Comparison of ENCODE assay signal across 23 mouse cellular contexts in the genomic region with DNA sequence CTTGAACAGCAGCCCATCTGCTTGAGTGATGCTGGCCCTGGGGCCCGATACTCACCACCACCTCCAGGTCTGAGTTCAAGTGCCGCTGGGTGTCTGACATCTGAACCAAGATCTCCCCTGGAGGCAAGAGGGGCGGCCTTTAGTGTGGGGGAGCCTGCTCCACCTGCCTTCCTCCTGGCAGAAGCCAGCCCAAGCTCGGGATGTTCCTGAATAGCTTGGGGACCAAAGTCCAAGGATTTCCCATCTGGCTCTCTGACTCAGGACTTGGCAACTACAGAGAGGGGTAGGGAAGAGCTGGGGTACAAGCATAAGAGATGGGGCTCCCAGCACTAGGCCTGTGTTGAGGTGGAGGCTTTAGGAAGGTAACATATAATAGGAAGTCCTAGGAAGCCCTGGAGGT. TPM values are rescaled to one million over a fixed set of nuclear protein-coding genes. Genes with fewer than 3 reads are reported as not detected.
DNase-seq lines count a peak whose midpoint lies in the region; ATAC-seq and TF ChIP-seq lines count a peak whose summit lies in the region.
"Had no signal": no experiment of that assay in that cellular context is flagged by ENCODE, and none has a peak within 500 bp of the region (broad histone marks: within the 10 kb centered on the region; RNA-seq: fewer than 3 reads in every experiment).

No protein-coding gene starts in this region.

- H3K9ac ChIP-seq in embryonic facial prominence, embryonic 13.5 days, result 0 out of 2 replicates have a peak overlapping the region, but pooled peaks have one; percentile 0
- 0 out of 2 replicates have a peak overlapping the region, but pooled peaks have one; percentile 16 for H3K9ac ChIP-seq in liver, embryonic 16.5 days (ENCODE audit: low read depth, low read length)
- no peak overlapping the region for H3K9ac ChIP-seq in liver, embryonic 12.5 days
- H3K9ac ChIP-seq: hindbrain, embryonic 14.5 days; limb, embryonic 13.5 days; liver, embryonic 15.5 days; midbrain, embryonic 15.5 days; neural tube, embryonic 12.5 days had no signal

- TF ChIP-seq POLR2A in small intestine, adult 2 months (IDR thresholded peaks at IDR 0.05; ENCODE audit: low read depth, low read length), result peak; percentile 81

- 74% methylated on average over 4 of the region's 4 CpGs for WGBS in embryonic facial prominence, embryonic 13.5 days
- WGBS in embryonic facial prominence, embryonic 10.5 days, result 86% methylated on average over 4 of the region's 4 CpGs
- 77% methylated on average over 4 of the region's 4 CpGs for WGBS in liver, embryonic 16.5 days (ENCODE audit: insufficient replicate concordance)
- WGBS in liver, embryonic 12.5 days (ENCODE audit: insufficient replicate concordance), result 73% methylated on average over 4 of the region's 4 CpGs
- WGBS in small intestine, adult 2 months, result 41% methylated on average over 4 of the region's 4 CpGs

- peaks cover 16% of the 10 kb centered on the region; the same call in 1 of the 2 replicates for H3K36me3 ChIP-seq in embryonic facial prominence, embryonic 13.5 days
- H3K36me3 ChIP-seq in embryonic facial prominence, embryonic 10.5 days (replicated peaks), result peaks cover 27% of the 10 kb centered on the region
- no peaks in the 10 kb centered on the region for H3K36me3 ChIP-seq in liver, embryonic 16.5 days (ENCODE audit: control insufficient read depth, insufficient read depth)
- peaks cover 27% of the 10 kb centered on the region for H3K36me3 ChIP-seq in liver, embryonic 12.5 days
- peaks cover 29% of the 10 kb centered on the region for H3K36me3 ChIP-seq in small intestine, adult 2 months (ENCODE audit: control insufficient read depth, insufficient read depth, low read length)
- H3K36me3 ChIP-seq: midbrain, embryonic 15.5 days had no signal

- ATAC-seq in embryonic facial prominence, embryonic 13.5 days (ENCODE audit: insufficient number of reproducible peaks, insufficient read depth, low FRiP score, low TSS enrichment, low read depth), result no peak
- ATAC-seq in liver, embryonic 16.5 days (ENCODE audit: low read depth), result no peak
- ATAC-seq in liver, embryonic 12.5 days, result no peak
- ATAC-seq in activated CD4-positive, CD25-positive, alpha-beta regulatory T cell, adult 4 months, result no peak
- ATAC-seq: lung, postnatal 0 days; midbrain, embryonic 15.5 days had no signal

- H3K9me3 ChIP-seq in embryonic facial prominence, embryonic 13.5 days, result no peaks in the 10 kb centered on the region
- H3K9me3 ChIP-seq in embryonic facial prominence, embryonic 10.5 days, result no peaks in the 10 kb centered on the region
- no peaks in the 10 kb centered on the region for H3K9me3 ChIP-seq in liver, embryonic 16.5 days (replicated peaks; ENCODE audit: control insufficient read depth, low read length)
- H3K9me3 ChIP-seq in liver, embryonic 12.5 days (replicated peaks), result no peaks in the 10 kb centered on the region
- H3K9me3 ChIP-seq: limb, embryonic 13.5 days; liver, embryonic 15.5 days; midbrain, embryonic 15.5 days; neural tube, embryonic 12.5 days had no signal

- H3K4me1 ChIP-seq in embryonic facial prominence, embryonic 13.5 days, result peaks cover 12% of the 10 kb centered on the region
- peaks cover 19% of the 10 kb centered on the region for H3K4me1 ChIP-seq in embryonic facial prominence, embryonic 10.5 days
- H3K4me1 ChIP-seq in liver, embryonic 16.5 days (ENCODE audit: control insufficient read depth, low read depth, low read length), result peaks cover 12% of the 10 kb centered on the region
- peaks cover 26% of the 10 kb centered on the region for H3K4me1 ChIP-seq in liver, embryonic 12.5 days
- peaks cover 29% of the 10 kb centered on the region for H3K4me1 ChIP-seq in small intestine, adult 2 months (ENCODE audit: control insufficient read depth, insufficient read depth, insufficient read length, low read length)
- H3K4me1 ChIP-seq: limb, embryonic 13.5 days; midbrain, embryonic 15.5 days; neural tube, embryonic 12.5 days had no signal

- no peak overlapping the region for H3K4me2 ChIP-seq in embryonic facial prominence, embryonic 13.5 days
- no peak overlapping the region for H3K4me2 ChIP-seq in liver, embryonic 16.5 days (ENCODE audit: low read depth, low read length)
- no peak overlapping the region for H3K4me2 ChIP-seq in liver, embryonic 12.5 days
- H3K4me2 ChIP-seq: hindbrain, embryonic 14.5 days; limb, embryonic 13.5 days; liver, embryonic 15.5 days; midbrain, embryonic 15.5 days; neural tube, embryonic 12.5 days had no signal

- no peak overlapping the region for H3K27ac ChIP-seq in embryonic facial prominence, embryonic 13.5 days
- H3K27ac ChIP-seq in embryonic facial prominence, embryonic 10.5 days (replicated peaks), result no peak overlapping the region
- H3K27ac ChIP-seq in liver, embryonic 16.5 days (ENCODE audit: low read length), result no peak overlapping the region
- no peak overlapping the region for H3K27ac ChIP-seq in liver, embryonic 12.5 days
- H3K27ac ChIP-seq in small intestine, adult 2 months (ENCODE audit: insufficient read depth, low read depth, low read length), result peak overlapping the region; percentile 93
- H3K27ac ChIP-seq: hindbrain, embryonic 14.5 days; limb, embryonic 13.5 days; liver, embryonic 15.5 days; macrophage; midbrain, embryonic 15.5 days; neural tube, embryonic 12.5 days had no signal

- TF ChIP-seq CTCF in small intestine, adult 2 months (IDR thresholded peaks at IDR 0.05; ENCODE audit: extremely low read depth, insufficient read length, insufficient replicate concordance, low read depth, low read length), result no peak

- no peak overlapping the region for H3K4me3 ChIP-seq in embryonic facial prominence, embryonic 13.5 days
- no peak overlapping the region for H3K4me3 ChIP-seq in embryonic facial prominence, embryonic 10.5 days
- H3K4me3 ChIP-seq in liver, embryonic 16.5 days (ENCODE audit: low read depth, low read length), result no peak overlapping the region
- H3K4me3 ChIP-seq in liver, embryonic 12.5 days, result no peak overlapping the region
- H3K4me3 ChIP-seq in small intestine, adult 2 months (ENCODE audit: low read depth, low read length), result peak overlapping the region; percentile 83
- H3K4me3 ChIP-seq: limb, embryonic 13.5 days; liver, embryonic 15.5 days; midbrain, embryonic 15.5 days; neural tube, embryonic 12.5 days had no signal

- H3K27me3 ChIP-seq in embryonic facial prominence, embryonic 13.5 days, result no peaks in the 10 kb centered on the region
- no peaks in the 10 kb centered on the region for H3K27me3 ChIP-seq in embryonic facial prominence, embryonic 10.5 days (replicated peaks; ENCODE audit: low read depth, poor library complexity, severe bottlenecking)
- no peaks in the 10 kb centered on the region for H3K27me3 ChIP-seq in liver, embryonic 16.5 days (ENCODE audit: control insufficient read depth, insufficient read depth, low read depth, low read length)
- H3K27me3 ChIP-seq in liver, embryonic 12.5 days (replicated peaks), result no peaks in the 10 kb centered on the region
- no peaks in the 10 kb centered on the region for H3K27me3 ChIP-seq in small intestine, adult 2 months (ENCODE audit: control insufficient read depth, insufficient read depth, low read length)
- H3K27me3 ChIP-seq: limb, embryonic 13.5 days; liver, embryonic 15.5 days; midbrain, embryonic 15.5 days; neural tube, embryonic 12.5 days had no signal

- no peak for DNase-seq in embryonic facial prominence, embryonic 10.5 days (ENCODE audit: low spot score)
- DNase-seq in T-cell, adult 2 months (ENCODE audit: low spot score), result no peak
- DNase-seq: cerebellum, adult 11 months; cerebellum, adult 9-11 months; gastrocnemius, postnatal 36 days; right cerebral cortex, postnatal 14 days; spleen, adult 18-20 months; thymus, postnatal 36 days had no signal

RNA-seq across cellular contexts. Expression of a gene that starts 2.0 kb away (rescaled TPM):
- polyA plus RNA-seq in embryonic facial prominence, embryonic 13.5 days (2015; fragmentation: Nextera tagmentation; extraction: Ambion mirVana), result 18.0 and 23.4 TPM in 2 replicates
- polyA plus RNA-seq in embryonic facial prominence, embryonic 10.5 days (2016; fragmentation: Nextera tagmentation; extraction: Ambion mirVana), result 2.5 and 6.0 TPM in 2 replicates
- polyA plus RNA-seq in liver, embryonic 16.5 days (2015; fragmentation: Nextera tagmentation; extraction: Ambion mirVana), result 1.7 and 2.6 TPM in 2 replicates
- polyA plus RNA-seq in liver, embryonic 12.5 days (2016; fragmentation: Nextera tagmentation; extraction: Ambion mirVana), result 1.2 and 1.4 TPM in 2 replicates
- polyA plus RNA-seq in small intestine, adult 2 months (2012; rRNA removed), result 139 and 542 TPM in 2 replicates
- under 1 TPM in 1 of 2 experiments, not detected in 1; 0.66 TPM for polyA plus RNA-seq in activated CD4-positive, CD25-positive, alpha-beta regulatory T cell, adult 4 months (2017; shearing (Covaris generic))
- polyA plus RNA-seq: macrophage had no signal

RNA-seq across cellular contexts. Expression of a gene that starts 28.8 kb away (rescaled TPM):
- polyA plus RNA-seq in embryonic facial prominence, embryonic 13.5 days (2015; fragmentation: Nextera tagmentation; extraction: Ambion mirVana), result 0.46 TPM in 1 of 2 replicates, not detected in the other
- 0.16 and 0.34 TPM in 2 replicates for polyA plus RNA-seq in embryonic facial prominence, embryonic 10.5 days (2016; fragmentation: Nextera tagmentation; extraction: Ambion mirVana)
- not detected in 2 replicates for polyA plus RNA-seq in liver, embryonic 16.5 days (2015; fragmentation: Nextera tagmentation; extraction: Ambion mirVana)
- not detected in 2 replicates for polyA plus RNA-seq in liver, embryonic 12.5 days (2016; fragmentation: Nextera tagmentation; extraction: Ambion mirVana)
- polyA plus RNA-seq in small intestine, adult 2 months (2012; rRNA removed), result 0.75 and 2.6 TPM in 2 replicates
- not detected for polyA plus RNA-seq in activated CD4-positive, CD25-positive, alpha-beta regulatory T cell, adult 4 months (2017; shearing (Covaris generic))
- polyA plus RNA-seq: cortical plate, adult 2 months; embryonic facial prominence, embryonic 11.5 days; forebrain, embryonic 11.5 days; liver, embryonic 15.5 days; macrophage had no signal

RNA-seq across cellular contexts. Expression of a gene that starts 44.8 kb away (rescaled TPM):
- 11.6 TPM in 2 replicates for polyA plus RNA-seq in embryonic facial prominence, embryonic 13.5 days (2015; fragmentation: Nextera tagmentation; extraction: Ambion mirVana)
- polyA plus RNA-seq in embryonic facial prominence, embryonic 10.5 days (2016; fragmentation: Nextera tagmentation; extraction: Ambion mirVana), result 18.4 and 20.4 TPM in 2 replicates
- 16.7 and 19.5 TPM in 2 replicates for polyA plus RNA-seq in liver, embryonic 16.5 days (2015; fragmentation: Nextera tagmentation; extraction: Ambion mirVana)
- 16.8 and 17.3 TPM in 2 replicates for polyA plus RNA-seq in liver, embryonic 12.5 days (2016; fragmentation: Nextera tagmentation; extraction: Ambion mirVana)
- 24.1 and 40.2 TPM in 2 replicates for polyA plus RNA-seq in small intestine, adult 2 months (2012; rRNA removed)
- 10 to 100 TPM; 10.3 to 12.3 TPM for polyA plus RNA-seq in activated CD4-positive, CD25-positive, alpha-beta regulatory T cell, adult 4 months (2017; shearing (Covaris generic))

RNA-seq across cellular contexts. Expression of a gene that starts 54.2 kb away (rescaled TPM):
- polyA plus RNA-seq in embryonic facial prominence, embryonic 13.5 days (2015; fragmentation: Nextera tagmentation; extraction: Ambion mirVana), result 1.6 TPM in 2 replicates
- polyA plus RNA-seq in embryonic facial prominence, embryonic 10.5 days (2016; fragmentation: Nextera tagmentation; extraction: Ambion mirVana), result 0.29 and 0.35 TPM in 2 replicates
- polyA plus RNA-seq in liver, embryonic 16.5 days (2015; fragmentation: Nextera tagmentation; extraction: Ambion mirVana), result 0.04 and 0.07 TPM in 2 replicates
- 0.07 TPM in 1 of 2 replicates, not detected in the other for polyA plus RNA-seq in liver, embryonic 12.5 days (2016; fragmentation: Nextera tagmentation; extraction: Ambion mirVana)
- polyA plus RNA-seq in small intestine, adult 2 months (2012; rRNA removed), result 0.05 and 0.08 TPM in 2 replicates
- polyA plus RNA-seq in activated CD4-positive, CD25-positive, alpha-beta regulatory T cell, adult 4 months (2017; shearing (Covaris generic)), result under 1 TPM; 0.16 to 0.34 TPM
- polyA plus RNA-seq: liver, embryonic 15.5 days; macrophage had no signal

RNA-seq across cellular contexts. Expression of a gene that starts 54.4 kb away (rescaled TPM):
- 53.3 and 56.6 TPM in 2 replicates for polyA plus RNA-seq in embryonic facial prominence, embryonic 13.5 days (2015; fragmentation: Nextera tagmentation; extraction: Ambion mirVana)
- 45.6 and 50.1 TPM in 2 replicates for polyA plus RNA-seq in embryonic facial prominence, embryonic 10.5 days (2016; fragmentation: Nextera tagmentation; extraction: Ambion mirVana)
- polyA plus RNA-seq in liver, embryonic 16.5 days (2015; fragmentation: Nextera tagmentation; extraction: Ambion mirVana), result 13.1 and 13.3 TPM in 2 replicates
- polyA plus RNA-seq in liver, embryonic 12.5 days (2016; fragmentation: Nextera tagmentation; extraction: Ambion mirVana), result 16.1 and 17.1 TPM in 2 replicates
- polyA plus RNA-seq in small intestine, adult 2 months (2012; rRNA removed), result 20.8 and 27.9 TPM in 2 replicates
- 1 to 10 TPM; 7.2 to 9.7 TPM for polyA plus RNA-seq in activated CD4-positive, CD25-positive, alpha-beta regulatory T cell, adult 4 months (2017; shearing (Covaris generic))
